Comparison of ENCODE assay signal across 7 mouse cellular contexts in genomic region chr14:73106234-73106711, GRCm38 (mm10). TPM values are rescaled to one million over a fixed set of nuclear protein-coding genes. Genes with fewer than 3 reads are reported as not detected.
A peak's percentile ranks its signal among the peaks of the same experiment; 100 is the strongest.
DNase-seq lines count a peak whose midpoint lies in the region; ATAC-seq and TF ChIP-seq lines count a peak whose summit lies in the region.

No protein-coding gene starts in this region.

- 0 out of 2 replicates have a peak overlapping the region, but pooled peaks have one; percentile 60 for H3K27ac ChIP-seq in kidney, postnatal 0 days

- 17% methylated on average over 8 of the region's 8 CpGs for WGBS in kidney, postnatal 0 days

- H3K4me1 ChIP-seq in kidney, postnatal 0 days (replicated peaks; ENCODE audit: insufficient read depth, low read length) = no peaks in the 10 kb centered on the region

- ATAC-seq in kidney, postnatal 0 days (replicated peaks; ENCODE audit: low FRiP score, low read depth) = no peak

- DNase-seq in urinary bladder, postnatal 25 days (ENCODE audit: low spot score) = peak; percentile 51
- DNase-seq in urinary bladder, postnatal 10 days (ENCODE audit: low spot score) = no peak
- DNase-seq in c-Kit-positive CD71-positive TER-119-negative erythroid progenitor cells, embryonic 14.5 days (ENCODE audit: low read depth) = peak; percentile 36
- DNase-seq in gastrocnemius, postnatal 25 days = peak; percentile 6
- peak; percentile 67 for DNase-seq in kidney, postnatal 0 days (ENCODE audit: low spot score)
- peak; percentile 71 for DNase-seq in lung, postnatal 10 days
- DNase-seq in right cerebral cortex, postnatal 4 days = peak; percentile 70

- H3K27me3 ChIP-seq in kidney, postnatal 0 days (ENCODE audit: insufficient read depth, low read length) = no peaks in the 10 kb centered on the region

- no peak overlapping the region for H3K4me3 ChIP-seq in kidney, postnatal 0 days (replicated peaks; ENCODE audit: low read depth, low read length)

- H3K9ac ChIP-seq in kidney, postnatal 0 days (ENCODE audit: low read depth, low read length) = no peak overlapping the region

- H3K36me3 ChIP-seq in kidney, postnatal 0 days (ENCODE audit: insufficient read depth, low read length) = no peaks in the 10 kb centered on the region

- TF ChIP-seq CTCF in kidney, postnatal 0 days (IDR thresholded peaks at IDR 0.05; ENCODE audit: low read depth) = peak; percentile 70

- H3K4me2 ChIP-seq in kidney, postnatal 0 days (ENCODE audit: low read length) = peak overlapping the region; percentile 42

- H3K9me3 ChIP-seq in kidney, postnatal 0 days (replicated peaks; ENCODE audit: low read length) = no peaks in the 10 kb centered on the region

RNA-seq across cellular contexts. Expression of gene Rcbtb2, which starts 16.6 kb away (rescaled TPM):
- 10 to 100 TPM; 18.0 to 20.7 TPM for total RNA-seq in gastrocnemius, postnatal 25 days (2021)
- polyA plus RNA-seq in kidney, postnatal 0 days (2015; fragmentation: Nextera tagmentation; extraction: Ambion mirVana) = 87.4 and 93.7 TPM in 2 replicates

RNA-seq across cellular contexts. Expression of gene Cysltr2, which starts 57.4 kb away (rescaled TPM):
- total RNA-seq in gastrocnemius, postnatal 25 days (2021) = not detected
- polyA plus RNA-seq in kidney, postnatal 0 days (2015; fragmentation: Nextera tagmentation; extraction: Ambion mirVana) = 0.21 and 0.54 TPM in 2 replicates
